8 mouse cellular contexts compared by ENCODE assay signal in genomic region chr11:117658974-117659373, GRCm38 (mm10). TPM values are rescaled to one million over a fixed set of nuclear protein-coding genes. Genes with fewer than 3 reads are reported as not detected.
DNase-seq lines count a peak whose midpoint lies in the region; ATAC-seq and TF ChIP-seq lines count a peak whose summit lies in the region.

No protein-coding gene starts in this region.

- intact Hi-C loops in gastrocnemius, adult 2 months (cut with DNase I) = loop anchor here (5.0 kb wide), 1 partner anchor 272 kb away; no protein-coding TSS in a partner anchor
- intact Hi-C loops in gastrocnemius, postnatal 36 days (cut with DNase I) = loop anchor here (5.0 kb wide), 1 partner anchor 267 kb away; no protein-coding TSS in a partner anchor

- no peak for ATAC-seq in neural tube, embryonic 12.5 days (ENCODE audit: low FRiP score, low read depth)
- no peak for ATAC-seq in activated CD4-positive, CD25-positive, alpha-beta regulatory T cell, adult 4 months

- H3K27me3 ChIP-seq in neural tube, embryonic 12.5 days (replicated peaks) = no peaks in the 10 kb centered on the region

- no peak overlapping the region for H3K9ac ChIP-seq in neural tube, embryonic 12.5 days

- TF ChIP-seq CTCF in gastrocnemius, adult 2 months (IDR thresholded peaks at IDR 0.05) = no peak

- no peaks in the 10 kb centered on the region for H3K9me3 ChIP-seq in neural tube, embryonic 12.5 days

- H3K36me3 ChIP-seq in neural tube, embryonic 12.5 days = no peaks in the 10 kb centered on the region

- H3K4me1 ChIP-seq in neural tube, embryonic 12.5 days = peaks cover 32% of the 10 kb centered on the region

- WGBS in neural tube, embryonic 12.5 days = 63% methylated on average over 4 of the region's 4 CpGs

- no peak overlapping the region for H3K4me3 ChIP-seq in gastrocnemius, adult 2 months
- no peak overlapping the region for H3K4me3 ChIP-seq in neural tube, embryonic 12.5 days

- no peak overlapping the region for H3K27ac ChIP-seq in gastrocnemius, adult 2 months
- H3K27ac ChIP-seq in neural tube, embryonic 12.5 days = no peak overlapping the region

- peak; percentile 46 for DNase-seq in gastrocnemius, adult 2 months
- DNase-seq in gastrocnemius, postnatal 36 days = no peak
- DNase-seq in neural tube, embryonic 10.5 days (ENCODE audit: extremely low spot score, low spot score) = no peak
- peak; percentile 41 for DNase-seq in kidney, postnatal 14 days
- DNase-seq in right cerebral cortex, postnatal 25 days = peak; percentile 37
- DNase-seq in urinary bladder, postnatal 10 days (ENCODE audit: low spot score) = no peak

- peak overlapping the region; percentile 27; the same call in 1 of the 2 replicates for H3K4me2 ChIP-seq in neural tube, embryonic 12.5 days (replicated peaks)

RNA-seq across cellular contexts. Expression of gene Tnrc6c, which starts 4.9 kb away (rescaled TPM):
- total RNA-seq in gastrocnemius, adult 2 months (2021) = 10 to 100 TPM; 18.5 to 24.8 TPM
- 10 to 100 TPM; 15.0 to 19.6 TPM for total RNA-seq in gastrocnemius, postnatal 36 days (2021)
- 25.0 and 26.6 TPM in 2 replicates for polyA plus RNA-seq in neural tube, embryonic 12.5 days (2016; fragmentation: Nextera tagmentation; extraction: Ambion mirVana)
- 10 to 100 TPM; 14.3 to 16.8 TPM for polyA plus RNA-seq in activated CD4-positive, CD25-positive, alpha-beta regulatory T cell, adult 4 months (2017; shearing (Covaris generic))

Comparison
In these comparisons a context has a peak if more than half of its experiments do, and no peak if none do; other contexts are left out.
1. DNase-seq: peak in gastrocnemius, adult 2 months (single experiment), kidney, postnatal 14 days (single experiment) and right cerebral cortex, postnatal 25 days (single experiment); none in gastrocnemius, postnatal 36 days (0 of 2), neural tube, embryonic 10.5 days (single experiment) and urinary bladder, postnatal 10 days (single experiment).